Mouse (Mus musculus): Measurements from ENCODE around the gene Fkbp10.

DNA sequence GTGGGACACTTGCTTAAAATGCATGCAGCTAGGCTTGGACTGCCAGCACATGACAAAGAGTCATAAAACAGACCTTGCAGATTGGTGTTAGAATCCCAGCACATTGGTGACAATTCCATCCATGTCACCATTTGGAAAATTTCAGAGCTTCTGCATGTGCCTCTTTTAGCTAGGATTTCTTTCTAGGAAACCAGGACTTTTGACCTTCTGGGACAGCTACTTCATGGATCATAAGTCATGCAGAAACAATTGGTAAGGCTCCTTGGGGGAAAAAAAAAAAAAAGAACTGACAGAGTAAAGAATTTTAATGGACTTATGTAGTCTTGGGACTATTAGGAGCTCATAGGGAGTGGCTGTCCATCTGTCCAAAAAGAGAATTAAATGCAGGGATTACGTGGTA is 22.4 kb downstream of the Fkbp10 start:
- no peak for TF ChIP-seq CTCF (IDR thresholded peaks at IDR 0.05; ENCODE audit: borderline replicate concordance, insufficient read depth, low read depth, low read length)
- TF ChIP-seq POLR2A (IDR thresholded peaks at IDR 0.05; ENCODE audit: borderline replicate concordance, insufficient read depth, low read length): no peak

Data from cerebellum, adult 2 months (tissue).